Mouse (Mus musculus): ENCODE results near the gene Psme2. TPM values are rescaled to one million over a fixed set of nuclear protein-coding genes. Genes with fewer than 3 reads are reported as not detected.

The Psme2 gene
- polyA plus RNA-seq, 1 experiment from 2014 or later, result 207 TPM

DNA sequence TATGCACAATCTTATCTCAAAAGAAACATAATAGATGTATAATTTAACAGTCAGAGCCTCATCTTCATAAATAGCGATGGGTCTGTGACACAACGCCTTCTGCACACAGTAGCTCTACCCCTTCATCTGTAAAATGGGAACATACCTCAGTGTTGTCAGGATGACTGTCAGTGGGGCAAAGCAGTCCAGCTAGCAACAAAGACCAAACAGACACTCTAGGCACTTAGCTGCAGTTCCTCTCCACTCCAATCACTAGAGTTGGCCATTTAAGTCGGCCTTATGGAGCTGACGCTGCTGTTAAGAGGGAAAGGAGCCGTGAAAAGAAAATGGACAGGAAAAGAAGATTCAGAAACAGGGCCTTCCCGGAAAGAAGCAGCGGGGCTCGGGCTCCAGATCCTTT lies 39.1 kb downstream of the Psme2 start:
- Histone ChIP-seq H3K9ac (ENCODE audit: low read length) (no peak overlapping the region), H3K9me3 (replicated peaks; ENCODE audit: control insufficient read depth, low read length) (no peaks in the 10 kb centered on the region), H3K4me2 (ENCODE audit: low read depth, low read length) (no peak overlapping the region), H3K4me1 (ENCODE audit: control insufficient read depth, insufficient read depth, low read length) (peaks cover 2% of the 10 kb centered on the region; the same call in 1 of the 2 replicates), H3K27ac (ENCODE audit: low read length) (no peak overlapping the region), H3K27me3 (ENCODE audit: control insufficient read depth, insufficient read depth, low read length) (no peaks in the 10 kb centered on the region), H3K36me3 (ENCODE audit: control insufficient read depth, insufficient read depth) (peaks cover 13% of the 10 kb centered on the region), H3K4me3 (ENCODE audit: low read length) (no peak overlapping the region)
- 90% methylated on average over 8 of the region's 8 CpGs for WGBS
- ATAC-seq (replicated peaks; ENCODE audit: extremely low read depth, insufficient read depth, low FRiP score), result no peak

DNA sequence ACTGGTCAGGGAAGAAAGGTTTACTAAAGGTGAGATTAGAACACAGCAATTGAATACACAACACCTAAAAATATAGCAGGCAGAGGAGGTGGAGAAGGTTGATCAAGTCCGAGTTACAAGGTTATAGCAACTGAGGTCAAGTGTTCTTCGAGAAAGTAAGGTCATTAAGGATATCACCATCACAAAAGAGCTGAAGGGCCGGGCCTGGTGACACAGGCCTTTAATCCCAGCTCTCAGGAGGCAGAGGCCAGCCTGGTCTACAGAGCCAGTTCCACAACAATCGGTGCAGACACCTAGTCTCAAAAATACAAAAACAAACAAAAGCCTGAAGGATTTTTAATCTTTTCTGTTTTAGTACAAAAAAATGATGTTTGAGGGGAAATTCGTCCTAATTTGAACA lies 39.6 kb downstream of the Psme2 start:
- H3K27ac ChIP-seq (ENCODE audit: low read length), result no peak overlapping the region
- H3K4me1 ChIP-seq (ENCODE audit: control insufficient read depth, insufficient read depth, low read length), result no peaks in the 10 kb centered on the region
- H3K27me3 ChIP-seq (ENCODE audit: control insufficient read depth, insufficient read depth, low read length), result no peaks in the 10 kb centered on the region
- H3K9ac ChIP-seq (ENCODE audit: low read length), result no peak overlapping the region
- H3K36me3 ChIP-seq (ENCODE audit: control insufficient read depth, insufficient read depth), result peaks cover 17% of the 10 kb centered on the region
- H3K4me2 ChIP-seq (ENCODE audit: low read depth, low read length), result no peak overlapping the region
- WGBS, result 68% methylated on average over 5 of the region's 5 CpGs
- no peak overlapping the region for H3K4me3 ChIP-seq (ENCODE audit: low read length)
- no peaks in the 10 kb centered on the region for H3K9me3 ChIP-seq (replicated peaks; ENCODE audit: control insufficient read depth, low read length)
- no peak for ATAC-seq (replicated peaks; ENCODE audit: extremely low read depth, insufficient read depth, low FRiP score)

DNA sequence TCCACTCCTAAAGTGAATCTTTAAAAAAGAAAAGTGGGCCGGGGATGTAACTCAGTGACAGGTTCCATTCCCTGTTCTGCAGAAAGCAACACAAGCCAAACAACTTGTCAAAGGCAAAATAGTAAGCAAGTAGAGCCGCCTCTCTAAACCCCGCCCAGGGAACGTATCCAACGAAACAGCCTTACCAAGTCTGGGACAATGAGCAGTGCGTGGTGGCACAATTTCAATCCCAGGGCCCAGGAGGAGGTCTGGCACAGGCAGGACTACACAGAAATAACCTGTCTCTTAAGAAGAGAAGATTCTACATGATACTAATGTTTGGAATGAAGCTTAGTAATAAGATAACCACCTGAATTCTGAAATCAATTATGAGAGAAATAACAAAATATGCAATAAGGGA lies 40.7 kb downstream of the Psme2 start:
- Histone ChIP-seq H3K27ac (ENCODE audit: low read length) (no peak overlapping the region), H3K9ac (ENCODE audit: low read length) (no peak overlapping the region), H3K4me1 (ENCODE audit: control insufficient read depth, insufficient read depth, low read length) (no peaks in the 10 kb centered on the region), H3K4me2 (ENCODE audit: low read depth, low read length) (no peak overlapping the region), H3K27me3 (ENCODE audit: control insufficient read depth, insufficient read depth, low read length) (no peaks in the 10 kb centered on the region), H3K9me3 (replicated peaks; ENCODE audit: control insufficient read depth, low read length) (no peaks in the 10 kb centered on the region), H3K4me3 (ENCODE audit: low read length) (no peak overlapping the region), H3K36me3 (ENCODE audit: control insufficient read depth, insufficient read depth) (peaks cover 19% of the 10 kb centered on the region)
- no peak for ATAC-seq (replicated peaks; ENCODE audit: extremely low read depth, insufficient read depth, low FRiP score)
- WGBS, result 76% methylated on average over 6 of the region's 6 CpGs

- Histone ChIP-seq H3K27me3 (ENCODE audit: control insufficient read depth, insufficient read depth, low read length) (no peaks in the 10 kb centered on the region), H3K36me3 (ENCODE audit: control insufficient read depth, insufficient read depth) (peaks cover 30% of the 10 kb centered on the region), H3K27ac (ENCODE audit: low read length) (no peak overlapping the region), H3K9me3 (replicated peaks; ENCODE audit: control insufficient read depth, low read length) (no peaks in the 10 kb centered on the region), H3K4me1 (ENCODE audit: control insufficient read depth, insufficient read depth, low read length) (peaks cover 7% of the 10 kb centered on the region), H3K9ac (ENCODE audit: low read length) (no peak overlapping the region), H3K4me3 (ENCODE audit: low read length) (no peak overlapping the region), H3K4me2 (ENCODE audit: low read depth, low read length) (no peak overlapping the region)
- WGBS, result 66% methylated on average over 9 of the region's 9 CpGs
- ATAC-seq (replicated peaks; ENCODE audit: extremely low read depth, insufficient read depth, low FRiP score), result no peak
These were observed 46.6 kb downstream of the Psme2 start for GRCm38 (mm10) chr14:55544334-55544733.

GRCm38 (mm10) chr14:55542268-55542667 lies 48.6 kb downstream of the Psme2 start:
- Histone ChIP-seq H3K27ac (ENCODE audit: low read length) (no peak overlapping the region), H3K9ac (ENCODE audit: low read length) (no peak overlapping the region), H3K9me3 (replicated peaks; ENCODE audit: control insufficient read depth, low read length) (no peaks in the 10 kb centered on the region), H3K4me1 (ENCODE audit: control insufficient read depth, insufficient read depth, low read length) (peaks cover 7% of the 10 kb centered on the region), H3K4me2 (ENCODE audit: low read depth, low read length) (no peak overlapping the region), H3K36me3 (ENCODE audit: control insufficient read depth, insufficient read depth) (peaks cover 17% of the 10 kb centered on the region; the same call in 1 of the 2 replicates), H3K27me3 (ENCODE audit: control insufficient read depth, insufficient read depth, low read length) (no peaks in the 10 kb centered on the region), H3K4me3 (ENCODE audit: low read length) (no peak overlapping the region)
- ATAC-seq (replicated peaks; ENCODE audit: extremely low read depth, insufficient read depth, low FRiP score), result no peak
- WGBS, result 94% methylated on average over 12 of the region's 12 CpGs

DNA sequence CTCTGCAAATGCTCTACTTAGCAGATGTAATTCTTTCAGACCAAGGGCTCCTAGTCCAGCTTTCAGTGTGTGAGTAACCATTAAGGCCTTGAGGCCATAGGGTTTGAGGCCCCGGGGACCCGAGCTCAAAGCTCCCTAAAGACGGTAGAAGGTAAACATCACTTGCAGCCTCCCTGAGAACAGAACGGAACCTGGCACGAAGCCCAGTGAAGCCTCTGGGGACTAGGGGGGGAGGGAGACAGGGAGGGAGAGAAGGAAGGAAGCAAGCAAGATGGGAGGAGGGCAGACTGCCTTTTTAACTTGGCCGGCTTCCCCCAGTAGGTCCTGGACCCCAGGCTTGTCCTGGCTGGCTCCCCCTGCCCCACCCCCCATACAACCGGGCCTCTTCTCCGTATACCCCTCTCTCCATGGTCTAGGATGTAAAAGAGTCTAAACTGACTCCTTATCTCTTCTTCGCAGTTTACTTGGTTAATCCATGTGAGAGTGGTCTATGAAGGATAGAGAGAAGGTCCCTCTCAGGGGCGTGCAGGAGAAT lies 50.1 kb downstream of the Psme2 start:
- H3K4me1 ChIP-seq (ENCODE audit: control insufficient read depth, insufficient read depth, low read length), result peaks cover 7% of the 10 kb centered on the region
- H3K27me3 ChIP-seq (ENCODE audit: control insufficient read depth, insufficient read depth, low read length), result no peaks in the 10 kb centered on the region
- H3K36me3 ChIP-seq (ENCODE audit: control insufficient read depth, insufficient read depth), result peaks cover 12% of the 10 kb centered on the region; the same call in 1 of the 2 replicates
- H3K4me3 ChIP-seq (ENCODE audit: low read length), result peak overlapping the region; percentile 73
- peak overlapping the region; percentile 81 for H3K4me2 ChIP-seq (ENCODE audit: low read depth, low read length)
- 4% methylated on average over 10 of the region's 10 CpGs for WGBS
- H3K9ac ChIP-seq (ENCODE audit: low read length), result peak overlapping the region; percentile 78
- H3K9me3 ChIP-seq (replicated peaks; ENCODE audit: control insufficient read depth, low read length), result no peaks in the 10 kb centered on the region
- peak; percentile 58 for ATAC-seq (replicated peaks; ENCODE audit: extremely low read depth, insufficient read depth, low FRiP score)
- H3K27ac ChIP-seq (ENCODE audit: low read length), result peak overlapping the region; percentile 84

- WGBS, result under 1% methylated on average over 32 of the region's 32 CpGs
- ATAC-seq (replicated peaks; ENCODE audit: extremely low read depth, insufficient read depth, low FRiP score), result peak; percentile 92
- H3K27ac ChIP-seq (ENCODE audit: low read length), result peak within 1 kb of the TSS; percentile 84
These were observed 50.7 kb downstream of the Psme2 start, which contains the start of gene Pck2 for GRCm38 (mm10) chr14:55540067-55540786. TSS of gene Pck2 (plus strand) at chr14:55540266.

More at GRCm38 (mm10) chr14:55540067-55540786, 50.7 kb downstream of the Psme2 start, which contains the start of gene Pck2:
- H3K9ac ChIP-seq (ENCODE audit: low read length), result peak within 1 kb of the TSS; percentile 78
- H3K36me3 ChIP-seq (ENCODE audit: control insufficient read depth, insufficient read depth), result peaks cover 11% of the 10 kb centered on the region; the same call in 1 of the 2 replicates
- peak within 1 kb of the TSS; percentile 73 for H3K4me3 ChIP-seq (ENCODE audit: low read length)
- H3K9me3 ChIP-seq (replicated peaks; ENCODE audit: control insufficient read depth, low read length), result no peaks in the 10 kb centered on the region
- H3K4me2 ChIP-seq (ENCODE audit: low read depth, low read length), result peak within 1 kb of the TSS; percentile 81
- peaks cover 7% of the 10 kb centered on the region for H3K4me1 ChIP-seq (ENCODE audit: control insufficient read depth, insufficient read depth, low read length)
- no peaks in the 10 kb centered on the region for H3K27me3 ChIP-seq (ENCODE audit: control insufficient read depth, insufficient read depth, low read length)

Other genes starting within 250 kb of the Psme2 start
- 67.2 and 68.9 TPM in 2 replicates for gene Dhrs4, start 112.4 kb downstream of the Psme2 start, polyA plus RNA-seq (2015; fragmentation: Nextera tagmentation; extraction: Ambion mirVana)
- 1.3 and 1.9 TPM in 2 replicates for gene Carmil3, start 100.5 kb downstream of the Psme2 start, polyA plus RNA-seq (2015; fragmentation: Nextera tagmentation; extraction: Ambion mirVana)
- gene Cpne6, start 80.7 kb downstream of the Psme2 start, polyA plus RNA-seq (2015; fragmentation: Nextera tagmentation; extraction: Ambion mirVana), result 0.21 and 0.24 TPM in 2 replicates
- 0.05 TPM in 1 of 2 replicates, not detected in the other for gene Nrl, start 66.1 kb downstream of the Psme2 start, polyA plus RNA-seq (2015; fragmentation: Nextera tagmentation; extraction: Ambion mirVana)
- gene Pck2, start 50.8 kb downstream of the Psme2 start, polyA plus RNA-seq (2015; fragmentation: Nextera tagmentation; extraction: Ambion mirVana), result 36.8 and 42.8 TPM in 2 replicates
- 75.1 and 75.5 TPM in 2 replicates for gene Dcaf11, start 31.1 kb downstream of the Psme2 start, polyA plus RNA-seq (2015; fragmentation: Nextera tagmentation; extraction: Ambion mirVana)
- gene A730061H03Rik, start 30.7 kb downstream of the Psme2 start, polyA plus RNA-seq (2015; fragmentation: Nextera tagmentation; extraction: Ambion mirVana), result 1.2 and 1.5 TPM in 2 replicates
- 79.4 and 85.6 TPM in 2 replicates for gene Fitm1, start 15.5 kb downstream of the Psme2 start, polyA plus RNA-seq (2015; fragmentation: Nextera tagmentation; extraction: Ambion mirVana)
- gene Psme1, start 13.0 kb downstream of the Psme2 start, polyA plus RNA-seq (2015; fragmentation: Nextera tagmentation; extraction: Ambion mirVana), result 223 and 227 TPM in 2 replicates
- 24.0 and 26.5 TPM in 2 replicates for gene Emc9, start 5.8 kb downstream of the Psme2 start, polyA plus RNA-seq (2015; fragmentation: Nextera tagmentation; extraction: Ambion mirVana)
- gene Rnf31, start 595 bp upstream of the Psme2 start, polyA plus RNA-seq (2015; fragmentation: Nextera tagmentation; extraction: Ambion mirVana), result 15.7 and 18.6 TPM in 2 replicates
- 11.5 and 15.3 TPM in 2 replicates for gene Irf9, start 12.5 kb upstream of the Psme2 start, polyA plus RNA-seq (2015; fragmentation: Nextera tagmentation; extraction: Ambion mirVana)
- gene Rec8, start 26.9 kb upstream of the Psme2 start, polyA plus RNA-seq (2015; fragmentation: Nextera tagmentation; extraction: Ambion mirVana), result 4.8 and 7.3 TPM in 2 replicates
- gene Ipo4, start 44.8 kb upstream of the Psme2 start, polyA plus RNA-seq (2015; fragmentation: Nextera tagmentation; extraction: Ambion mirVana), result 64.8 and 70.8 TPM in 2 replicates
- 0.59 and 0.61 TPM in 2 replicates for gene Gm49378, start 46.8 kb upstream of the Psme2 start, polyA plus RNA-seq (2015; fragmentation: Nextera tagmentation; extraction: Ambion mirVana)
- gene Tm9sf1, start 52.7 kb upstream of the Psme2 start, polyA plus RNA-seq (2015; fragmentation: Nextera tagmentation; extraction: Ambion mirVana), result 90.8 and 99.0 TPM in 2 replicates
- 0.22 and 0.45 TPM in 2 replicates for gene Tssk4, start 59.1 kb upstream of the Psme2 start, polyA plus RNA-seq (2015; fragmentation: Nextera tagmentation; extraction: Ambion mirVana)
- gene Mdp1, start 69.4 kb upstream of the Psme2 start, polyA plus RNA-seq (2015; fragmentation: Nextera tagmentation; extraction: Ambion mirVana), result 93.7 and 96.5 TPM in 2 replicates
- gene Gmpr2, start 80.8 kb upstream of the Psme2 start, polyA plus RNA-seq (2015; fragmentation: Nextera tagmentation; extraction: Ambion mirVana), result 43.0 and 43.9 TPM in 2 replicates
- 444 and 466 TPM in 2 replicates for gene Nedd8, start 81.0 kb upstream of the Psme2 start, polyA plus RNA-seq (2015; fragmentation: Nextera tagmentation; extraction: Ambion mirVana)
- 27.5 and 30.0 TPM in 2 replicates for gene Tinf2, start 90.7 kb upstream of the Psme2 start, polyA plus RNA-seq (2015; fragmentation: Nextera tagmentation; extraction: Ambion mirVana)
- 0.45 and 0.57 TPM in 2 replicates for gene Tgm1, start 122.8 kb upstream of the Psme2 start, polyA plus RNA-seq (2015; fragmentation: Nextera tagmentation; extraction: Ambion mirVana)
- gene Rabggta, start 131.2 kb upstream of the Psme2 start, polyA plus RNA-seq (2015; fragmentation: Nextera tagmentation; extraction: Ambion mirVana), result 22.0 and 25.6 TPM in 2 replicates
- gene Dhrs1, start 154.6 kb upstream of the Psme2 start, polyA plus RNA-seq (2015; fragmentation: Nextera tagmentation; extraction: Ambion mirVana), result 71.1 and 76.3 TPM in 2 replicates
- 21.5 and 22.7 TPM in 2 replicates for gene Nop9, start 154.6 kb upstream of the Psme2 start, polyA plus RNA-seq (2015; fragmentation: Nextera tagmentation; extraction: Ambion mirVana)
- 1.3 and 1.8 TPM in 2 replicates for gene Cideb, start 167.3 kb upstream of the Psme2 start, polyA plus RNA-seq (2015; fragmentation: Nextera tagmentation; extraction: Ambion mirVana)
- gene Ltb4r2, start 170.3 kb upstream of the Psme2 start, polyA plus RNA-seq (2015; fragmentation: Nextera tagmentation; extraction: Ambion mirVana), result 0.20 and 0.32 TPM in 2 replicates
- 0.59 and 0.66 TPM in 2 replicates for gene Ltb4r1, start 174.8 kb upstream of the Psme2 start, polyA plus RNA-seq (2015; fragmentation: Nextera tagmentation; extraction: Ambion mirVana)
- gene Adcy4, start 193.0 kb upstream of the Psme2 start, polyA plus RNA-seq (2015; fragmentation: Nextera tagmentation; extraction: Ambion mirVana), result 15.3 and 17.5 TPM in 2 replicates
- gene Ripk3, start 197.8 kb upstream of the Psme2 start, polyA plus RNA-seq (2015; fragmentation: Nextera tagmentation; extraction: Ambion mirVana), result 17.8 and 20.8 TPM in 2 replicates
- gene Nfatc4, start 232.0 kb upstream of the Psme2 start, polyA plus RNA-seq (2015; fragmentation: Nextera tagmentation; extraction: Ambion mirVana), result 9.7 and 14.4 TPM in 2 replicates

All from heart, embryonic 16.5 days (tissue).